Mouse (Mus musculus): ENCODE results near the gene Serinc1. TPM values are rescaled to one million over a fixed set of nuclear protein-coding genes. Genes with fewer than 3 reads are reported as not detected.
"Not testable (repeated sequence)": the region's sequence is repeated elsewhere in the genome, so short reads cannot be mapped to it uniquely, and the experiment has no call there.

Gene Serinc1
- polyA plus RNA-seq, 1 experiment from 2014 or later: 421 TPM

- H3K4me1 ChIP-seq (replicated peaks; ENCODE audit: control insufficient read depth, insufficient read depth, low read length); H3K4me2 ChIP-seq (ENCODE audit: low read length); H3K36me3 ChIP-seq (ENCODE audit: control insufficient read depth, insufficient read depth); H3K4me3 ChIP-seq (replicated peaks; ENCODE audit: low read length); H3K9ac ChIP-seq (replicated peaks; ENCODE audit: low read depth, low read length); H3K27ac ChIP-seq (ENCODE audit: low read length); ATAC-seq; H3K9me3 ChIP-seq (ENCODE audit: control insufficient read depth, low read length); H3K27me3 ChIP-seq (replicated peaks; ENCODE audit: control insufficient read depth, insufficient read depth, low read length): not testable (repeated sequence)
- 73% methylated on average over 9 of the region's 9 CpGs for WGBS
Observed at GRCm38 (mm10) chr10:57543890-57544289, 11.6 kb upstream of the Serinc1 start.

- H3K27me3 ChIP-seq (replicated peaks; ENCODE audit: control insufficient read depth, insufficient read depth, low read length): peaks cover 4% of the 10 kb centered on the region
- H3K4me1 ChIP-seq (replicated peaks; ENCODE audit: control insufficient read depth, insufficient read depth, low read length): peaks cover 20% of the 10 kb centered on the region
- H3K9ac ChIP-seq (replicated peaks; ENCODE audit: low read depth, low read length): peak overlapping the region; percentile 90
- no peak for ATAC-seq
- H3K4me3 ChIP-seq (replicated peaks; ENCODE audit: low read length): peak overlapping the region; percentile 72
- peaks cover 4% of the 10 kb centered on the region; the same call in 1 of the 2 replicates for H3K36me3 ChIP-seq (ENCODE audit: control insufficient read depth, insufficient read depth)
- peak overlapping the region; percentile 97 for H3K27ac ChIP-seq (ENCODE audit: low read length)
- peak overlapping the region; percentile 89 for H3K4me2 ChIP-seq (ENCODE audit: low read length)
- 2% methylated on average over 28 of the region's 28 CpGs for WGBS
- H3K9me3 ChIP-seq (ENCODE audit: control insufficient read depth, low read length): no peaks in the 10 kb centered on the region
Observed at GRCm38 (mm10) chr10:57531616-57532217, 613 bp downstream of the Serinc1 start.

GRCm38 (mm10) chr10:57531076-57531475 is 1.3 kb downstream of the Serinc1 start:
- Histone ChIP-seq H3K9me3 (ENCODE audit: control insufficient read depth, low read length) (no peaks in the 10 kb centered on the region), H3K4me1 (replicated peaks; ENCODE audit: control insufficient read depth, insufficient read depth, low read length) (peaks cover 20% of the 10 kb centered on the region), H3K4me3 (replicated peaks; ENCODE audit: low read length) (peak overlapping the region; percentile 72), H3K27me3 (replicated peaks; ENCODE audit: control insufficient read depth, insufficient read depth, low read length) (peaks cover 3% of the 10 kb centered on the region; the same call in 1 of the 2 replicates), H3K9ac (replicated peaks; ENCODE audit: low read depth, low read length) (peak overlapping the region; percentile 90), H3K4me2 (ENCODE audit: low read length) (peak overlapping the region; percentile 89), H3K27ac (ENCODE audit: low read length) (no peak overlapping the region), H3K36me3 (ENCODE audit: control insufficient read depth, insufficient read depth) (peaks cover 7% of the 10 kb centered on the region; the same call in 1 of the 2 replicates)
- WGBS: 68% methylated on average over 2 of the region's 2 CpGs
- ATAC-seq: no peak

GRCm38 (mm10) chr10:57526469-57526868 is 5.9 kb downstream of the Serinc1 start:
- no peak overlapping the region for H3K9ac ChIP-seq (replicated peaks; ENCODE audit: low read depth, low read length)
- ATAC-seq: no peak
- no peaks in the 10 kb centered on the region for H3K27me3 ChIP-seq (replicated peaks; ENCODE audit: control insufficient read depth, insufficient read depth, low read length)
- 97% methylated on average over 5 of the region's 5 CpGs for WGBS
- no peak overlapping the region for H3K4me2 ChIP-seq (ENCODE audit: low read length)
- H3K9me3 ChIP-seq (ENCODE audit: control insufficient read depth, low read length): peaks cover 3% of the 10 kb centered on the region
- H3K4me3 ChIP-seq (replicated peaks; ENCODE audit: low read length): no peak overlapping the region
- no peak overlapping the region for H3K27ac ChIP-seq (ENCODE audit: low read length)
- H3K36me3 ChIP-seq (ENCODE audit: control insufficient read depth, insufficient read depth): peaks cover 30% of the 10 kb centered on the region
- H3K4me1 ChIP-seq (replicated peaks; ENCODE audit: control insufficient read depth, insufficient read depth, low read length): peaks cover 20% of the 10 kb centered on the region

DNA sequence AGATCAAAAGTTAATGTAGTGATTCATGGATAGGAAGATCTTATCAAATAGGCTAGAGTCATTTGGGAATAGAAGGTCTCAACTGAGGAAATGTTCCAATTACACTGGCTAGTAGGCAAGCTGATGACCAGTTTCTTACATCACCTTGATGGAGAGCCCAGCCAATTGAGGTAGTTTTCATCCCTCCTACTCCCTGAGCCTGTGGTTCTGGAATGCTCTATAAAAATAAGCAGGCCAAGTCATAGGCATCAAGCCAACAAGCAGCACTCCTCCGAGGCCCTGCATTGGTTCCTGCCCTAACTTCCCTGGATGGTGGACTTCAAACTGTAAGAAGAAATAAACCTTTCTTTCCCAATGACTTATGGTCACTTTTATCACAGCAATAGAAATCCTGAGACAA is 17.1 kb downstream of the Serinc1 start:
- 89% methylated on average over 1 of the region's 1 CpGs for WGBS
- no peak overlapping the region for H3K9ac ChIP-seq (replicated peaks; ENCODE audit: low read depth, low read length)
- no peak overlapping the region for H3K27ac ChIP-seq (ENCODE audit: low read length)
- no peak overlapping the region for H3K4me3 ChIP-seq (replicated peaks; ENCODE audit: low read length)
- H3K4me2 ChIP-seq (ENCODE audit: low read length): no peak overlapping the region
- H3K9me3 ChIP-seq (ENCODE audit: control insufficient read depth, low read length): no peaks in the 10 kb centered on the region
- no peak for ATAC-seq
- H3K27me3 ChIP-seq (replicated peaks; ENCODE audit: control insufficient read depth, insufficient read depth, low read length): no peaks in the 10 kb centered on the region
- H3K36me3 ChIP-seq (ENCODE audit: control insufficient read depth, insufficient read depth): peaks cover 57% of the 10 kb centered on the region
- no peaks in the 10 kb centered on the region for H3K4me1 ChIP-seq (replicated peaks; ENCODE audit: control insufficient read depth, insufficient read depth, low read length)

DNA sequence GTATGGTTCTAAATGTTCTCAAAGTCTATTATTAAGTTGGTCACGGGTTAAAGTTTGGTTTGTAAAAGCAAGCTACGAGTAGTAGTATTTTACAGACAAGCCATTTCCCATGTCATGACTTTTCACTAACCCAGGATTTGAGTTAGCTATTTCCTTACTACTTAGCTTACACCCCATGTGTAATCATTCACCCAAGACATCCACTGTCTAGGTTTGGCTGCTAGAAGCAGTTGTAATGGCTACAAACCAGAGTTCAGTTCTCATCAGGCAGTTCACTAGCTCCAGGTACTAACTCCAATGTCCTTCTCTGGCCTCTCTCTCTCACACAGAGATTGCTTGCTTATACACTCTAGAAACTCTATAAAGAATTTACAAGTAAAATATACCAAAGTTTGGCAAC is 17.7 kb downstream of the Serinc1 start:
- Histone ChIP-seq H3K4me2 (ENCODE audit: low read length) (no peak overlapping the region), H3K27me3 (replicated peaks; ENCODE audit: control insufficient read depth, insufficient read depth, low read length) (no peaks in the 10 kb centered on the region), H3K9me3 (ENCODE audit: control insufficient read depth, low read length) (no peaks in the 10 kb centered on the region), H3K27ac (ENCODE audit: low read length) (no peak overlapping the region), H3K4me3 (replicated peaks; ENCODE audit: low read length) (no peak overlapping the region), H3K4me1 (replicated peaks; ENCODE audit: control insufficient read depth, insufficient read depth, low read length) (no peaks in the 10 kb centered on the region), H3K9ac (replicated peaks; ENCODE audit: low read depth, low read length) (no peak overlapping the region), H3K36me3 (ENCODE audit: control insufficient read depth, insufficient read depth) (peaks cover 54% of the 10 kb centered on the region)
- no peak for ATAC-seq
- WGBS: 96% methylated on average over 2 of the region's 2 CpGs

GRCm38 (mm10) chr10:57499414-57500156 is 32.7 kb downstream of the Serinc1 start:
- no peak overlapping the region for H3K9ac ChIP-seq (replicated peaks; ENCODE audit: low read depth, low read length)
- no peak overlapping the region for H3K4me3 ChIP-seq (replicated peaks; ENCODE audit: low read length)
- no peaks in the 10 kb centered on the region for H3K27me3 ChIP-seq (replicated peaks; ENCODE audit: control insufficient read depth, insufficient read depth, low read length)
- no peak overlapping the region for H3K4me2 ChIP-seq (ENCODE audit: low read length)
- no peak for ATAC-seq
- WGBS: 87% methylated on average over 9 of the region's 9 CpGs
- H3K9me3 ChIP-seq (ENCODE audit: control insufficient read depth, low read length): no peaks in the 10 kb centered on the region
- H3K4me1 ChIP-seq (replicated peaks; ENCODE audit: control insufficient read depth, insufficient read depth, low read length): no peaks in the 10 kb centered on the region
- no peak overlapping the region for H3K27ac ChIP-seq (ENCODE audit: low read length)
- peaks cover 11% of the 10 kb centered on the region; the same call in 1 of the 2 replicates for H3K36me3 ChIP-seq (ENCODE audit: control insufficient read depth, insufficient read depth)

GRCm38 (mm10) chr10:57492050-57492449 is 40.3 kb downstream of the Serinc1 start:
- WGBS: 49% methylated on average over 2 of the region's 2 CpGs
- no peak overlapping the region for H3K4me3 ChIP-seq (replicated peaks; ENCODE audit: low read length)
- H3K9me3 ChIP-seq (ENCODE audit: control insufficient read depth, low read length): peaks cover 4% of the 10 kb centered on the region; the same call in 1 of the 2 replicates
- peaks cover 15% of the 10 kb centered on the region for H3K4me1 ChIP-seq (replicated peaks; ENCODE audit: control insufficient read depth, insufficient read depth, low read length)
- no peak overlapping the region for H3K4me2 ChIP-seq (ENCODE audit: low read length)
- H3K36me3 ChIP-seq (ENCODE audit: control insufficient read depth, insufficient read depth): peaks cover 3% of the 10 kb centered on the region; the same call in 1 of the 2 replicates
- ATAC-seq: no peak
- no peak overlapping the region for H3K9ac ChIP-seq (replicated peaks; ENCODE audit: low read depth, low read length)
- H3K27me3 ChIP-seq (replicated peaks; ENCODE audit: control insufficient read depth, insufficient read depth, low read length): no peaks in the 10 kb centered on the region
- no peak overlapping the region for H3K27ac ChIP-seq (ENCODE audit: low read length)

GRCm38 (mm10) chr10:57488591-57488990 is 43.7 kb downstream of the Serinc1 start:
- Histone ChIP-seq H3K9ac (replicated peaks; ENCODE audit: low read depth, low read length) (no peak overlapping the region), H3K36me3 (ENCODE audit: control insufficient read depth, insufficient read depth) (peaks cover 3% of the 10 kb centered on the region; the same call in 1 of the 2 replicates), H3K27ac (ENCODE audit: low read length) (no peak overlapping the region), H3K4me2 (ENCODE audit: low read length) (peak overlapping the region; percentile 18), H3K9me3 (ENCODE audit: control insufficient read depth, low read length) (peaks cover 4% of the 10 kb centered on the region; the same call in 1 of the 2 replicates), H3K4me1 (replicated peaks; ENCODE audit: control insufficient read depth, insufficient read depth, low read length) (peaks cover 15% of the 10 kb centered on the region), H3K4me3 (replicated peaks; ENCODE audit: low read length) (no peak overlapping the region), H3K27me3 (replicated peaks; ENCODE audit: control insufficient read depth, insufficient read depth, low read length) (no peaks in the 10 kb centered on the region)
- ATAC-seq: no peak
